Mouse (Mus musculus) left cerebral cortex, adult 2 months (tissue): Measurements from ENCODE around the gene Klf12. TPM values are rescaled to one million over a fixed set of nuclear protein-coding genes. Genes with fewer than 3 reads are reported as not detected.

Source experiments
- DNase-seq, 2 experiments: peaks; one replicate each; pipeline ENCODE4 v3.0.0; 2021 to 2022; ENCODE audit warnings: low spot score in 2 of 2, mixed read lengths in 1 of 2; ENCODE audit errors: extremely low spot score in 1 of 2
- H3K27ac ChIP-seq: fragments of 200-600 bp; 2 replicates; pipeline ENCODE4 v1.8.1; 2022
- H3K4me3 ChIP-seq: fragments of 200-600 bp; 2 replicates; pipeline ENCODE4 v1.8.1; 2022
- CTCF ChIP-seq: fragments of 200-600 bp; IDR thresholded peaks from 2 replicates; pipeline ENCODE4 v1.8.1; 2022; ENCODE audit warnings: antibody characterized with exemption, mild to moderate bottlenecking, moderate library complexity
- intact Hi-C: fragments of 180-260 bp; cut with DNase I; formaldehyde crosslinking; loops from one replicate; pipeline ENCODE4 v1.15.1; 2025
- total RNA-seq, 2 experiments: library from RNA; stranded (reverse); gene quantifications; 2 replicates each; pipeline ENCODE4 v1.2.3; 2021

Klf12 gene
- total RNA-seq, 2 experiments from 2014 or later, result 53.6 to 55.7 TPM

- no peak overlapping the region for H3K4me3 ChIP-seq
- DNase-seq, result no peak
- intact Hi-C loops, result no loop called here
- no peak for TF ChIP-seq CTCF
- no peak overlapping the region for H3K27ac ChIP-seq
Observed at GRCm38 (mm10) chr14:99850350-99850749, 434.1 kb downstream of the Klf12 start.

- intact Hi-C loops, result no loop called here
- no peak overlapping the region for H3K4me3 ChIP-seq
- no peak for TF ChIP-seq CTCF
- no peak for DNase-seq
- H3K27ac ChIP-seq, result no peak overlapping the region
Observed at GRCm38 (mm10) chr14:99847502-99847901, 437.0 kb downstream of the Klf12 start.

GRCm38 (mm10) chr14:99826713-99827112 lies 457.8 kb downstream of the Klf12 start:
- TF ChIP-seq CTCF, result no peak
- no peak overlapping the region for H3K27ac ChIP-seq
- H3K4me3 ChIP-seq, result no peak overlapping the region
- intact Hi-C loops, result no loop called here
- DNase-seq, result no peak
